Mouse (Mus musculus) forebrain, embryonic 16.5 days (tissue): ENCODE measurements at regions not wholly inside any gene's neighbourhood (a gene's known extent, or its start where the extent isn't known, plus 50 kb on each side); places are given as distances from the start of the nearest gene placed in this dataset.
A peak's percentile ranks its signal among the peaks of the same experiment; 100 is the strongest.

Experiments used
- ATAC-seq: fragments of 200-750 bp; cut with Nextera tagmentation; 2 replicates; pipeline ENCODE4 v1.8.0; 2017; ENCODE audit warnings: mild to moderate bottlenecking, moderate library complexity
- H3K27ac ChIP-seq: fragments of 300-500 bp; sonication (generic); 2 replicates; pipeline ENCODE4 v1.5.1; 2014; ENCODE audit warnings: low read length, control low read depth
- H3K27me3 ChIP-seq: fragments of 300-500 bp; sonication (generic); replicated peaks from 2 replicates; pipeline ENCODE4 v1.6.1; 2014; ENCODE audit warnings: low read length; ENCODE audit not compliant: control insufficient read depth, insufficient read depth
- H3K36me3 ChIP-seq: fragments of 300-500 bp; sonication (generic); 2 replicates; pipeline ENCODE4 v1.6.1; 2014; ENCODE audit not compliant: control insufficient read depth, insufficient read depth
- H3K4me1 ChIP-seq: fragments of 300-500 bp; sonication (generic); replicated peaks from 2 replicates; pipeline ENCODE4 v1.6.1; 2014; ENCODE audit warnings: low read length; ENCODE audit not compliant: control insufficient read depth, insufficient read depth
- H3K4me2 ChIP-seq: fragments of 300-500 bp; sonication (generic); 2 replicates; pipeline ENCODE4 v1.6.1; 2014; ENCODE audit warnings: mild to moderate bottlenecking, low read length, control low read depth
- H3K4me3 ChIP-seq: fragments of 300-500 bp; sonication (generic); replicated peaks from 2 replicates; pipeline ENCODE4 v1.5.1; 2014; ENCODE audit warnings: mild to moderate bottlenecking, low read length, control low read depth
- H3K9ac ChIP-seq: fragments of 300-500 bp; sonication (generic); replicated peaks from 2 replicates; pipeline ENCODE4 v1.6.1; 2014; ENCODE audit warnings: low read depth, low read length, control low read depth
- H3K9me3 ChIP-seq: fragments of 300-500 bp; sonication (generic); 2 replicates; pipeline ENCODE4 v1.6.1; 2016; ENCODE audit warnings: low read length; ENCODE audit not compliant: control insufficient read depth
- WGBS: fragments of 180-500 bp; shearing (Covaris S2); extraction: QIAGEN DNeasy Blood & Tissue Kit; methylation state at CpG from one replicate; pipeline ENCODE4 v1.1.7; 2014; 5-methylcytosine and 5-hydroxymethylcytosine counted together

GRCm38 (mm10) chr8:17700362-17700761, 1277.7 kb downstream of the Defb40 start:
- H3K27ac ChIP-seq, result no peak overlapping the region
- H3K27me3 ChIP-seq, result no peaks in the 10 kb centered on the region
- no peak overlapping the region for H3K4me3 ChIP-seq
- no peaks in the 10 kb centered on the region for H3K36me3 ChIP-seq
- H3K4me1 ChIP-seq, result no peaks in the 10 kb centered on the region
- no peak overlapping the region for H3K4me2 ChIP-seq
- no peak for ATAC-seq
- no peak overlapping the region for H3K9ac ChIP-seq
- WGBS, result 67% methylated on average over 3 of the region's 3 CpGs
- no peaks in the 10 kb centered on the region for H3K9me3 ChIP-seq

GRCm38 (mm10) chr8:17690074-17690848, 1287.8 kb downstream of the Defb40 start:
- H3K4me1 ChIP-seq, result no peaks in the 10 kb centered on the region
- no peak overlapping the region for H3K9ac ChIP-seq
- H3K9me3 ChIP-seq, result no peaks in the 10 kb centered on the region
- 82% methylated on average over 4 of the region's 4 CpGs for WGBS
- H3K27ac ChIP-seq, result no peak overlapping the region
- no peaks in the 10 kb centered on the region for H3K27me3 ChIP-seq
- ATAC-seq, result no peak
- no peaks in the 10 kb centered on the region for H3K36me3 ChIP-seq
- H3K4me2 ChIP-seq, result no peak overlapping the region
- H3K4me3 ChIP-seq, result no peak overlapping the region

DNA sequence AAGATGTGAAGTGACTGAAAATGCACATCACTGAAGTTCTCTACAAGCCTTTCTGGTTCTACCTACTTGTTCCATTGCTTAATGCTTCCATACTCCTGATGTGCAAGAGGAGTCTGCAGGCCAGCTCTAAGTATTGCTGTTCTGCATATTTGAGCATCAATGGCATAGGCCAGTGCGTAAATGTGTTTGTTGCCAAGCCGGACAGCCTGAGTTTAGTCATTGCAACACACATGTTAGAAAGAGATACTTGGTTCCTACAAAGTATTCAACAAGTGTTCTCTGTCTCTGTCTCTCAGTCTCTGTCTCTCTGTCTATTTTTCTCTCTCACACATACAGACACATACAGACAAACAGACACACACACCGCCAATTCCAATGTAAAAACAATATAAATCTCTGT, 1288.4 kb downstream of the Defb40 start:
- no peaks in the 10 kb centered on the region for H3K9me3 ChIP-seq
- H3K4me2 ChIP-seq, result no peak overlapping the region
- no peak overlapping the region for H3K4me3 ChIP-seq
- ATAC-seq, result no peak
- no peaks in the 10 kb centered on the region for H3K4me1 ChIP-seq
- no peaks in the 10 kb centered on the region for H3K36me3 ChIP-seq
- 96% methylated on average over 3 of the region's 3 CpGs for WGBS
- no peaks in the 10 kb centered on the region for H3K27me3 ChIP-seq
- no peak overlapping the region for H3K9ac ChIP-seq
- no peak overlapping the region for H3K27ac ChIP-seq

- H3K9ac ChIP-seq, result no peak overlapping the region
- no peak for ATAC-seq
- WGBS, result 93% methylated on average over 3 of the region's 3 CpGs
- H3K4me3 ChIP-seq, result no peak overlapping the region
- no peak overlapping the region for H3K4me2 ChIP-seq
- no peaks in the 10 kb centered on the region for H3K27me3 ChIP-seq
- H3K36me3 ChIP-seq, result no peaks in the 10 kb centered on the region
- no peaks in the 10 kb centered on the region for H3K9me3 ChIP-seq
- no peaks in the 10 kb centered on the region for H3K4me1 ChIP-seq
- H3K27ac ChIP-seq, result no peak overlapping the region
Measured at GRCm38 (mm10) chr8:17687084-17687483, 1291.0 kb downstream of the Defb40 start.

DNA sequence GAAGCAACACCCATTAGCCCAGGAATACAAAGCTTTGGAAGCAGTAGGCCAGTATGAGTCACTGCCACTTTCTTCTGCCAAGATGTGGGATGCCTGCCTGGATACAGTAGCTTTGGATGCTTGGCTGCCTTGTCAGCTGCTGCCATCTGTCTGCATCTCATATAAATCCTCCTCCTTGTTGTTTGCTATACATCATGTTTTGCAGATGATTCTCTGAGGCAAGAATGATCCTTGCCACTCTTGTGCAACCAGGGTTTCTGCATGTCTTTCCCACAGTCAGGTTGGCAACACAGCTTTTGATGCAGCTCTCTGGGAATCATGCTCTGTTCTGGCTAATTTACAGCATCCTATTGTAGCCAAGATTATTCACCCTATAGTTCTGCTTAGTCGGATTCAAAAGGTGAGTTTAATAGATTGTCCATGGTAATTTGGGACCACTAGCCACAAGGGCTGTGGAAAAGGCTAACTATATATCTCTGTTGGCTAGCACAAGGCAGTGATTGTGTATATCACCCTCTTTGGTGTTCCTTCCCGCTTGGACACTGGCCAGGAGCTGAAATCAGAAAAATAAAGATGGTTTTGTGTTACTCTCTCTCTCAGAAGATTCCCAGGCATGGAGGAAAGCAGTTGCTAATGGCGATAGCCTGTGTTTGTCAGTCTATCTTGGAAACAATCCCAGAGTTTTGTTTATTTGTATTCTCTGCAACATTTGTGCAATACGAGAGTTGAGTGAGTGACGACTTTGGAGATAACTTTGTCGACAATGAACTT, 1313.5 kb downstream of the Defb40 start:
- 27% methylated on average over 6 of the region's 6 CpGs for WGBS
- peak overlapping the region; percentile 68 for H3K27ac ChIP-seq
- peak overlapping the region; percentile 3; the same call in 1 of the 2 replicates for H3K4me2 ChIP-seq
- no peaks in the 10 kb centered on the region for H3K27me3 ChIP-seq
- no peak overlapping the region for H3K9ac ChIP-seq
- no peaks in the 10 kb centered on the region for H3K9me3 ChIP-seq
- peak; percentile 97 for ATAC-seq
- H3K4me1 ChIP-seq, result peaks cover 9% of the 10 kb centered on the region
- no peak overlapping the region for H3K4me3 ChIP-seq
- H3K36me3 ChIP-seq, result no peaks in the 10 kb centered on the region

GRCm38 (mm10) chr8:17659753-17660361, 1318.2 kb downstream of the Defb40 start:
- H3K4me2 ChIP-seq, result no peak overlapping the region
- no peak overlapping the region for H3K9ac ChIP-seq
- H3K9me3 ChIP-seq, result no peaks in the 10 kb centered on the region
- no peaks in the 10 kb centered on the region for H3K27me3 ChIP-seq
- H3K4me3 ChIP-seq, result no peak overlapping the region
- no peak overlapping the region for H3K27ac ChIP-seq
- no peaks in the 10 kb centered on the region for H3K36me3 ChIP-seq
- WGBS, result 91% methylated on average over 6 of the region's 6 CpGs
- peaks cover 6% of the 10 kb centered on the region for H3K4me1 ChIP-seq
- no peak for ATAC-seq

DNA sequence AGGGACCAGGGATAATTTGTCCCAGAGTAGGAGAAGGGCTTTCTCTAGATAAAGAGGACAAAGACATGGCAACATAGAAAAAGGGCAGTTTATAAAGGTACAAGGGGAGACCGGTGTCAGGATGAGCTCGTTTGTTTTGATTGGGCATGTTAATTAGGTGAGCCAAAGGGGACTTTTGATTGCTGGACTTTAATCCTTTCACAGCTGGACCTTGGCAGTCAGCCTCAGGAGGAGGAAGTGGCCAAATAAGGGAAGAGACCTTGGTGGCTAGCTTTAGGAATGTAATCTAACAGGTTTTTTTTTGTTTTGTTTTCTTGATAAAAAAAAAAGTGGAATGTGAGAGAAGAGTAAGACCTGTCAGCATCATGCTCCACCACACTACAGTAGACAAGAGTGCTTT, 1324.3 kb downstream of the Defb40 start:
- WGBS, result 2% methylated on average over 2 of the region's 2 CpGs
- Histone ChIP-seq H3K27ac (no peak overlapping the region), H3K9ac (no peak overlapping the region), H3K9me3 (no peaks in the 10 kb centered on the region), H3K4me2 (no peak overlapping the region), H3K36me3 (no peaks in the 10 kb centered on the region), H3K4me3 (no peak overlapping the region), H3K27me3 (no peaks in the 10 kb centered on the region), H3K4me1 (no peaks in the 10 kb centered on the region)
- no peak for ATAC-seq

DNA sequence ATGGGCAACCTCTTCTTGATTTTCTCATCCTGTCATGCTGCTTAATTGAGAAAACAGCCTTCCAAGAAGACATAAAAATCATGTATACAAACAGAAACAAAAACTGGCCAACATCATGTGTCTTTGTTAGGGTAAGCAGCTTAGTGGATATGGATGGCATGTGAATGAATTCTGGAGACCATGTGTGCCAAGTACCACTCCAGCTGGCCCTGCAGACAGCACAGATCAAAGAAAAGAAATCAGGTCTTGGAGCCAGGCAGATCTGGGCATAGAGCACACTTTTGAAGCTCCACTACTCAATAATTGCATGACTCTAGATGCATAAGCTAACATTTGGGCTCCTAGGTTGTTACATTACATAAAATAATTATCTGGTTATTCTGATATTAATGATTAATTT, 1330.5 kb downstream of the Defb40 start:
- no peaks in the 10 kb centered on the region for H3K9me3 ChIP-seq
- H3K27ac ChIP-seq, result no peak overlapping the region
- no peak overlapping the region for H3K4me2 ChIP-seq
- H3K4me1 ChIP-seq, result no peaks in the 10 kb centered on the region
- no peaks in the 10 kb centered on the region for H3K36me3 ChIP-seq
- no peaks in the 10 kb centered on the region for H3K27me3 ChIP-seq
- no peak overlapping the region for H3K9ac ChIP-seq
- no peak overlapping the region for H3K4me3 ChIP-seq
- ATAC-seq, result peak; percentile 93

DNA sequence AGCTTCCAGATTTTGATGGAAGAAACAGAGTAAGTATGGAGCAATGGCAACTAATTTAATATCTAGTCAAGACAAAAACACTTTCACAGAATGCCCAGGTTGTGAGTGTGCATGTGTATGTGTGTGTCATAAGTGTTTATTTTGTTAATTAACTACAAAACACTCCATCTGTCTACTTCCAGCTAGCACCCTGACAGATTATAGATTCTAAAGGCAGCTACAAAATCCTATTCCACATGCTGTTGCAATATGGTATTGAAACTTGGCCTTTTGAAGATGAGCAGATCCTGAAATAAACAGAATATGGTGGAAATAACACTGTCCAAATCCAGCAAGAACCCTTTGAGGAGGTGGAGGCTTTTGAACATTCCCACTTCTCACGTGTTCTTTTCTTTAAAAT, 1356.9 kb downstream of the Defb40 start:
- WGBS, result 41% methylated on average over 1 of the region's 1 CpGs
- Histone ChIP-seq H3K36me3 (no peaks in the 10 kb centered on the region), H3K4me2 (no peak overlapping the region), H3K4me1 (0 out of 2 replicates have a peak, but pooled peaks cover 2% of the 10 kb centered on the region), H3K4me3 (no peak overlapping the region), H3K9me3 (no peaks in the 10 kb centered on the region), H3K9ac (no peak overlapping the region), H3K27ac (no peak overlapping the region), H3K27me3 (no peaks in the 10 kb centered on the region)
- ATAC-seq, result peak; percentile 63
